Mouse (Mus musculus): Measurements from ENCODE around the gene Klra4.
"Not testable (repeated sequence)": the region's sequence is repeated elsewhere in the genome, so short reads cannot be mapped to it uniquely, and the experiment has no call there.

The Klra4 gene

GRCm38 (mm10) chr6:130067171-130067570 is at the start of gene Klra4:
Gene Klra4 (minus strand): TSS chr6:130067271.
- DNase-seq (ENCODE audit: low spot score): not testable (repeated sequence)

DNA sequence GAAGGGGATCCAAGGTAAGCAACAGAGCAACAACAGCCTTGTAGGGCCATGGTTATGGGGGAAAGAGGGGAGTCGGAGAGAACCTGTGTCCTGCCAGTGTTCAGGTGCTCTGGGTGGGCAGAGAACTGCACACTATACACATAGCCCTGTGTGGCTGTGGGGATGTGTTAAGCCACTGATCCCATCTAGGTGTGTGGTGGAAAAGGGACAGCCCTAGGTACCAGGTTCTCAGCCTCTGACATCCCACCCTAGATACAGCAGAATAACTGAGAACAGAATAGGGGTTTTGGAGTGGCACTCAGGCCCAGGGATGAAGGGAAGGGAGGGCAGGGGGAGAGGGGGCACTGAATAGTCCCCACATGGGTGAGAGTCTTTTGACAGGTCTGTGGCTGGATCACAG is 43.4 kb upstream of the Klra4 start:
- DNase-seq (ENCODE audit: low spot score): no peak

- DNase-seq (ENCODE audit: low spot score): not testable (repeated sequence)
Measured at GRCm38 (mm10) chr6:130102743-130103142, 35.7 kb upstream of the Klra4 start.

- DNase-seq (ENCODE audit: low spot score): no peak
Measured at GRCm38 (mm10) chr6:130092336-130092948, 25.4 kb upstream of the Klra4 start.

- DNase-seq (ENCODE audit: low spot score): no peak
Measured at GRCm38 (mm10) chr6:130065196-130065595, 1.9 kb downstream of the Klra4 start.

GRCm38 (mm10) chr6:130035146-130035545 is 31.9 kb downstream of the Klra4 start:
- not testable (repeated sequence) for DNase-seq (ENCODE audit: low spot score)

GRCm38 (mm10) chr6:130031493-130032089 is 35.5 kb downstream of the Klra4 start:
- not testable (repeated sequence) for DNase-seq (ENCODE audit: low spot score)

DNA sequence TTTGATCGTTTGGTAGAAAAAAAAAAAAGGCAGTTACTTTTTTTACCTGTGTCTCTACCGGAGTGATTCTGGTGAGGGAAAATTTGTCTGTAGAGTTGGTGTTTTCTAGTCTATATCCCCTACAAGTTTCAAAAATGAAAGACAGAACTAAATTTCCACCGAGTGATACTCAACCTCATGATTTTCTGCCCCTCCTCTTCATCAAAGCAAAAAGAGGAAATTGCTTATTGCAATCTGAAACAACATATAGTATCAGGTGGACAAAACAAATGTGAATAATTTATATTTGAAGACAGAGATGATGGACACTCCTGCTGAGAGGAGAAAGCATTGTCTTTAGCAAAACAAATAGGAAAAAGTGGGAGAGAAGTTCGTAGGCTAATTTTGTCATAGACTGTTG is 40.2 kb downstream of the Klra4 start, which contains the start of gene Klra6:
TSS of gene Klra6 (minus strand) at position 101 of the 400 bp plus-strand sequence.
- DNase-seq (ENCODE audit: low spot score): no peak

Measured in ovary, postnatal 10 days (tissue).